Mouse (Mus musculus): ENCODE results near the gene Cox6b1. TPM values are rescaled to one million over a fixed set of nuclear protein-coding genes. Genes with fewer than 3 reads are reported as not detected.

The Cox6b1 gene
- polyA plus RNA-seq, 1 experiment = 1,575 TPM

DNA sequence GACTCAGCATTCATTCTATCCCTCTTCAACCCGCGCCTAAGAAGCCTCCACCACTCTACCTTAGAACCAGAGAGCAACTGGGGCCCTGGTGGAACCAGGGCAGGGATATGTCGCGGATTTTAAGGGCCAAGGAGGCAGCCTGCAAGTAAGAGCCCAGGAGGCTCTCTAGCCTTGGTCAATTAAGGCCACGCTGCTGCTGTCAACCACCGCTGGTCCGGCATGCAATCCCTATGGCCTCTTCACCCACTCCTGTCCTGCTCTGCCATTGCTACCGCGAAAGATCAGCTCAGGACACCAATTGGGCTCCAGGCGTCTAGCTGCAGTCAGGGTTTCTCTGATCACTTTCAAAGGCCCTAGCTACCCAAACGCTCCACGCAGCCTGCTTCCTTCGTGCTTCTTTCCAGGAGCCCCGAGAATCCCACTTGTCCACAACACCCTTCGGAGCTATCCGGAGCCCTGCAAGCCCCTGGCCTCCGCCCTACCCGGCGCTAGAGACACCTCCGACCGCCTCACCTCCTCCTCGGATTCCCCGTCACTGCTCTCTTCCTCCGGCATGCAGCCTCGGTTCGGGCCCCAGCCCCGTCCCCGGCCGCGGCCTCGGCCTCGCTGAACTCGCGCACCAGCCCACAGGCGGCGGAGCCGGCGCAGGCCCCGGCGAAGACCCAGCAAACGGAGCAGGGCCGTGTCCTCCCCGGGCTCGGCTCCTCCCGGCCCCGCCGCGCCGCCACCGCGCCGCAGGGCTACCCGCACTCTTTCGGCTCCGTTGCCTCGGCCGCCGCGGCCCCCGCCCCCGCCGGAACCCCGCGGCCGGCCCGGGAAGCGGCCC lies 37.9 kb downstream of the Cox6b1 start:
- H3K27ac ChIP-seq (ENCODE audit: insufficient read depth, low read depth, low read length) = peak overlapping the region; percentile 91
- TF ChIP-seq CTCF (conservative IDR thresholded peaks at IDR 0.05; ENCODE audit: insufficient read depth, insufficient read length, low read depth, low read length) (no peak), POLR2A (IDR thresholded peaks at IDR 0.05; ENCODE audit: low read depth, low read length) (no peak)
- DNase-seq = no peak
- 3% methylated on average over 67 of the region's 67 CpGs for WGBS
- peaks cover 10% of the 10 kb centered on the region; the same call in 1 of the 2 replicates for H3K4me1 ChIP-seq (ENCODE audit: control insufficient read depth, insufficient read depth, low read length)
- H3K4me3 ChIP-seq (ENCODE audit: insufficient read depth, low read depth, low read length) = peak overlapping the region; percentile 61
- no peaks in the 10 kb centered on the region; the same call in 1 of the 2 replicates for H3K36me3 ChIP-seq (ENCODE audit: control insufficient read depth, insufficient read depth, low read length)
- H3K27me3 ChIP-seq (replicated peaks; ENCODE audit: control insufficient read depth, insufficient read depth, low read length) = no peaks in the 10 kb centered on the region

DNA sequence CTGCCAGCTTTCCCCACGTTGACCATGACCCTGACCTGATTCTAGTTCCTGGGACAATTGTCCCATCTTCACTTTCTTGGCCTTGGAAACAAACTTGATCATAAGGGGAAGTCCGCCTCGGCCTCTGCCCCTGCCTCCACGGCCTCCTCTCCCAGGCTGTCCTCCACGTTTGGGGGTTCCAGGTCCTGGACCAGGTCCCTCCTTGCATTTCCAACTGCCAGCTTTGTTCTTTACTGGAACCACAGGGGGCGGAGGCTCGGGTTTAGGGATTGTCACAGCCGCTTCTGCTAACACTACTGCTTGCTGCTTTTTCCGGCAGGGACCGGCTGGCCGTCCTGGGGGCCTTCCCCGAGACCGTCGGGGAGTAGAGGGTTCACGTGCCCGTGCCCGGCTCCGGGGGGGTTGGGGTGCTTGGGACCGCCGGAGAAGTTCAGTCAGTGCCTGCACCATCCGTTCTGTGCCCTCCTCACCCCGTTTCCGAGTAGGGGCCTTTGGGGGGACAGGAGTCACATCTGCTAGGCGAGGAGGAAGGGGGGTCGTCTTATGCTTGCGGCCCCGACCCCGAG lies 39.4 kb downstream of the Cox6b1 start:
- Histone ChIP-seq H3K4me1 (ENCODE audit: control insufficient read depth, insufficient read depth, low read length) (peaks cover 10% of the 10 kb centered on the region; the same call in 1 of the 2 replicates), H3K27me3 (replicated peaks; ENCODE audit: control insufficient read depth, insufficient read depth, low read length) (no peaks in the 10 kb centered on the region), H3K36me3 (ENCODE audit: control insufficient read depth, insufficient read depth, low read length) (no peaks in the 10 kb centered on the region; the same call in none of the 2 replicates), H3K4me3 (ENCODE audit: insufficient read depth, low read depth, low read length) (no peak overlapping the region), H3K27ac (ENCODE audit: insufficient read depth, low read depth, low read length) (no peak overlapping the region)
- no peak for DNase-seq
- no peak for TF ChIP-seq CTCF (conservative IDR thresholded peaks at IDR 0.05; ENCODE audit: insufficient read depth, insufficient read length, low read depth, low read length)
- WGBS = 76% methylated on average over 28 of the region's 28 CpGs

DNA sequence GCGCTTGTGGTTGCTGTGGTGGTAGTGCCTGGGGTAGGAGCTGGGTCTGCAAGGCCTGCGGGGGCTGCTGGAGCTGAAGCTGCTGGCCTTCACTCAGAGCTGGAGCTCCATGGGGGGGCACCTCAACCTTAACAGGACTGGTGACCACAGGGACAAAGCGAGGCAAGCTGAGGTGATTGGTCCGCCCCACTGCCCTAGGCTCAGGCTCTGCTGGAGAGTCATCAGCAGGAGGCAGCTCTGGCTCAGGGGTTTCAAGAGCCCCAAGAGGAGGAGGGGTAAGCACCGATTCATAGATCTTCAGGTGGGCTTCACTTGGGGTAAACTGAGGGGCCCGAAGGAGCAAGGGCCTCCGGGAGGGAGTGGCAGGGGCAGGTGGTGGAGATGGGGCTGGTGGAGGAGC lies 40.8 kb downstream of the Cox6b1 start:
- H3K36me3 ChIP-seq (ENCODE audit: control insufficient read depth, insufficient read depth, low read length) = no peaks in the 10 kb centered on the region; the same call in none of the 2 replicates
- H3K27me3 ChIP-seq (replicated peaks; ENCODE audit: control insufficient read depth, insufficient read depth, low read length) = no peaks in the 10 kb centered on the region
- no peak overlapping the region for H3K4me3 ChIP-seq (ENCODE audit: insufficient read depth, low read depth, low read length)
- DNase-seq = no peak
- 96% methylated on average over 7 of the region's 7 CpGs for WGBS
- peaks cover 8% of the 10 kb centered on the region; the same call in 1 of the 2 replicates for H3K4me1 ChIP-seq (ENCODE audit: control insufficient read depth, insufficient read depth, low read length)
- H3K27ac ChIP-seq (ENCODE audit: insufficient read depth, low read depth, low read length) = no peak overlapping the region
- no peak for TF ChIP-seq CTCF (conservative IDR thresholded peaks at IDR 0.05; ENCODE audit: insufficient read depth, insufficient read length, low read depth, low read length)
- no peak for TF ChIP-seq POLR2A (IDR thresholded peaks at IDR 0.05; ENCODE audit: low read depth, low read length)

DNA sequence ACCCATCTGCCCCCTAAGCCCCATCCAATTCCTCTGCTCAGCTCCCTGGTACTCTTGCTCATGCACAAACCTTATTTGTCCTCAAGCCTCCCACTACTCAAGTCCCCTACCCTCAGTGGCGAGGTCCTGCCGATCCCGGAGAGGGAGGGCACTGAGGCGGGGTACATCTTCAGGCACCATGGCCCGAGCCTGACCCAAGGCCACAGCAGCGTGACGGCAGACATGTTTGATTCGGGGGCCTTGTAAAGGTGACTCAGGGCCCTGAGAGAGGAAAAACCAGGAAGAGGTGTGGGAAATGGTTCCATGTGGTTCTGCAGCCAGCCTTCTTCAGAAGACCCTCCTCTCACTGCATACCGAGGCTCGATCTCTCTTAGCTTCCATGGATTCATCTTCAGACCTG lies 41.6 kb downstream of the Cox6b1 start:
- no peak for TF ChIP-seq POLR2A (IDR thresholded peaks at IDR 0.05; ENCODE audit: low read depth, low read length)
- no peak for TF ChIP-seq CTCF (conservative IDR thresholded peaks at IDR 0.05; ENCODE audit: insufficient read depth, insufficient read length, low read depth, low read length)
- Histone ChIP-seq H3K4me3 (ENCODE audit: insufficient read depth, low read depth, low read length) (no peak overlapping the region), H3K4me1 (ENCODE audit: control insufficient read depth, insufficient read depth, low read length) (peaks cover 6% of the 10 kb centered on the region; the same call in 1 of the 2 replicates), H3K36me3 (ENCODE audit: control insufficient read depth, insufficient read depth, low read length) (no peaks in the 10 kb centered on the region; the same call in none of the 2 replicates), H3K27ac (ENCODE audit: insufficient read depth, low read depth, low read length) (no peak overlapping the region), H3K27me3 (replicated peaks; ENCODE audit: control insufficient read depth, insufficient read depth, low read length) (no peaks in the 10 kb centered on the region)
- DNase-seq = no peak
- WGBS = 86% methylated on average over 10 of the region's 10 CpGs

DNA sequence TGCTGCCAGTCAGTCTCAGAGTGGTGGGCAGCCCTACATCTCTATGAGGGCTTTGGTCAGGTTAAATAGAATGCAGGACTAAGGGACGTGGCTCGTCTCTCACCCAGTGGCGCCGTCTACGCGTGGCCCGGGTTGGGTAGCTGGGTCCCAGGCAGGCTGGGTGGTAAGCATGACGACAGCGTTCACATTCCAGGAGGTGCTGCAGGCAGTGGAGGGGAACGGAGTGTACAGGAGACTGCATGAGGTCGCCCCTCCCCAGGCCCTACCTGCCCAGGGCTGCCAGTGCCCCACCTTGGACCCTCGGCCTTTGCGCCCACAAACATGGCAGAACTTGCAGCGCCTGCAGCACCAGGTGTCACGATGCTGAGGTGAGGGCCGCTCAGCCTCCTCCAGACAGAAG lies 44.4 kb downstream of the Cox6b1 start:
- 66% methylated on average over 16 of the region's 16 CpGs for WGBS
- Histone ChIP-seq H3K27me3 (replicated peaks; ENCODE audit: control insufficient read depth, insufficient read depth, low read length) (no peaks in the 10 kb centered on the region), H3K4me3 (ENCODE audit: insufficient read depth, low read depth, low read length) (no peak overlapping the region), H3K36me3 (ENCODE audit: control insufficient read depth, insufficient read depth, low read length) (no peaks in the 10 kb centered on the region; the same call in none of the 2 replicates), H3K4me1 (ENCODE audit: control insufficient read depth, insufficient read depth, low read length) (no peaks in the 10 kb centered on the region), H3K27ac (ENCODE audit: insufficient read depth, low read depth, low read length) (no peak overlapping the region; the same call in 1 of the 2 replicates)
- TF ChIP-seq CTCF (conservative IDR thresholded peaks at IDR 0.05; ENCODE audit: insufficient read depth, insufficient read length, low read depth, low read length) (no peak), POLR2A (IDR thresholded peaks at IDR 0.05; ENCODE audit: low read depth, low read length) (no peak)
- no peak for DNase-seq

DNA sequence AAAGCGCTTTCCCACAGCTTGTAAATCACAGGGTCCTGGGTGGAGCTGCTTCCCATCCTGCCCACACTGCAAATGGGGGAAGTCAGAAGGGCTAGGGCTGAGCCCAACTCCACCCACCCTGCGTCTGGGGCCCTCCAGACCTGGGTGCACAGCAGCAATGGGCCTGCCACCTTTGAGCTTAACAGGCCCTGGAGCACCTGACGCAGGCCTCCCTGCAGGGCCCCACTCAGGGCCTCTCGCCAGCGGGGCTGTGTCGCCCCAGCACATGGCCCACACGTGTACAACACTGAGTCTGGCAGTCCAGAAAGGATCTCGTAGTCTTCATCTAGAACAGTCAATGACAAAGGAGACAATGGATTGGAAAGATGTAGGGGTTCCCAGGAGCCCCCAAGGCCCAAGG lies 46.0 kb downstream of the Cox6b1 start:
- DNase-seq = no peak
- no peaks in the 10 kb centered on the region for H3K27me3 ChIP-seq (replicated peaks; ENCODE audit: control insufficient read depth, insufficient read depth, low read length)
- TF ChIP-seq POLR2A (IDR thresholded peaks at IDR 0.05; ENCODE audit: low read depth, low read length) (no peak), CTCF (conservative IDR thresholded peaks at IDR 0.05; ENCODE audit: insufficient read depth, insufficient read length, low read depth, low read length) (no peak)
- H3K27ac ChIP-seq (ENCODE audit: insufficient read depth, low read depth, low read length) = no peak overlapping the region
- H3K4me3 ChIP-seq (ENCODE audit: insufficient read depth, low read depth, low read length) = no peak overlapping the region
- H3K4me1 ChIP-seq (ENCODE audit: control insufficient read depth, insufficient read depth, low read length) = no peaks in the 10 kb centered on the region
- WGBS = 89% methylated on average over 8 of the region's 8 CpGs
- peaks cover under 1% of the 10 kb centered on the region for H3K36me3 ChIP-seq (ENCODE audit: control insufficient read depth, insufficient read depth, low read length)

DNA sequence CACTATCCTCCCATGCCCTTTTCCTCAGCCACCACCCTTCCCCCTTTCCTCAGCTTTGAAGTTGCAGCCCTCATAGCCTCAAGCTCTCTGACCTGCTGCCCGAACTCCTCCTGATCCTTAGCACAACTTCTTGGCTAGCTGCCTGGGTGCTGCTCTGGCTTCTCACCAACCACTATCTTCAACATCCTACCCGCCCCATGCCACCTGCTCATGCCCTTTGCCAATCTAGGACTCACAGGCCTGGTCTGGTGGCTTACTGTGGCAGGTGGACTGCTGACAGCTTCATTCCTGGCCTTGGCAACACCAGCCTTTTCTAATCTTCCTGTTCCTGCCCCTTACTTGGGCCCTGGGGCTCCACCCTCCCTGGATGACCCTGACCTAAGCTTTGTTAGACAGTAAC lies 53.0 kb downstream of the Cox6b1 start:
- Histone ChIP-seq H3K4me1 (ENCODE audit: control insufficient read depth, insufficient read depth, low read length) (no peaks in the 10 kb centered on the region), H3K4me3 (ENCODE audit: insufficient read depth, low read depth, low read length) (no peak overlapping the region), H3K27me3 (replicated peaks; ENCODE audit: control insufficient read depth, insufficient read depth, low read length) (no peaks in the 10 kb centered on the region), H3K36me3 (ENCODE audit: control insufficient read depth, insufficient read depth, low read length) (peaks cover 5% of the 10 kb centered on the region; the same call in 1 of the 2 replicates), H3K27ac (ENCODE audit: insufficient read depth, low read depth, low read length) (no peak overlapping the region)
- 28% methylated on average over 2 of the region's 2 CpGs for WGBS
- no peak for TF ChIP-seq POLR2A (IDR thresholded peaks at IDR 0.05; ENCODE audit: low read depth, low read length)
- no peak for TF ChIP-seq CTCF (conservative IDR thresholded peaks at IDR 0.05; ENCODE audit: insufficient read depth, insufficient read length, low read depth, low read length)
- peak; percentile 81 for DNase-seq

Measured in kidney, adult 2 months (tissue).